In genomic region chr2:68901708-68902107, GRCm38 (mm10) we compare ENCODE assay signal across 18 mouse cellular contexts.
"Had no signal": no experiment of that assay in that cellular context is flagged by ENCODE, and none has a peak within 500 bp of the region (broad histone marks: within the 10 kb centered on the region; RNA-seq: fewer than 3 reads in every experiment).

No protein-coding gene starts in this region.

- H3K36me3 ChIP-seq: limb, embryonic 10.5 days; limb, embryonic 13.5 days; midbrain, embryonic 13.5 days; neural tube, embryonic 12.5 days had no signal

- H3K27ac ChIP-seq: layer of hippocampus, adult 2 months; limb, embryonic 10.5 days; limb, embryonic 13.5 days; liver, embryonic 14.5 days; midbrain, embryonic 13.5 days; neural tube, embryonic 12.5 days had no signal

- H3K27me3 ChIP-seq: limb, embryonic 13.5 days; midbrain, embryonic 13.5 days; neural tube, embryonic 12.5 days had no signal

- DNase-seq: kidney, adult 18-20 months; kidney, adult 9 months; kidney, postnatal 14 days; layer of hippocampus, adult 9-11 months; liver, postnatal 0 days; lung, postnatal 14 days; lung, postnatal 4 days; retina, postnatal 1 day; right cerebral cortex, postnatal 25 days; thymus, adult 2 months; thymus, postnatal 25 days had no signal

- H3K4me1 ChIP-seq: limb, embryonic 10.5 days; midbrain, embryonic 13.5 days; neural tube, embryonic 12.5 days had no signal

- ATAC-seq: inflammation-experienced regulatory T-cells, adult 6 months; midbrain, embryonic 13.5 days had no signal

- H3K9ac ChIP-seq: limb, embryonic 13.5 days; liver, embryonic 14.5 days; liver, postnatal 0 days; midbrain, embryonic 13.5 days; neural tube, embryonic 12.5 days had no signal

- H3K4me3 ChIP-seq: layer of hippocampus, adult 2 months; limb, embryonic 10.5 days; limb, embryonic 13.5 days; midbrain, embryonic 13.5 days; neural tube, embryonic 12.5 days had no signal

- H3K4me2 ChIP-seq: limb, embryonic 13.5 days; midbrain, embryonic 13.5 days; neural tube, embryonic 12.5 days had no signal

- H3K9me3 ChIP-seq: limb, embryonic 10.5 days; midbrain, embryonic 13.5 days; neural tube, embryonic 12.5 days had no signal
